Mouse (Mus musculus): ENCODE measurements around the gene Aspg.

The Aspg gene

GRCm38 (mm10) chr12:112147365-112147764, 40.9 kb downstream of the Aspg start:
- in situ Hi-C loops (cut with MboI, MseI): loop anchor here (10.0 to 25.0 kb wide), 2 partner anchors 467 to 790 kb away; partner anchors contain the start of genes Jag2 and Nudt14

- in situ Hi-C loops (cut with MboI, MseI): no loop called here
Observed at GRCm38 (mm10) chr12:112150011-112150410, 43.5 kb downstream of the Aspg start.

GRCm38 (mm10) chr12:112151244-112151979, 44.9 kb downstream of the Aspg start:
- in situ Hi-C loops (cut with MboI, MseI): no loop called here

DNA sequence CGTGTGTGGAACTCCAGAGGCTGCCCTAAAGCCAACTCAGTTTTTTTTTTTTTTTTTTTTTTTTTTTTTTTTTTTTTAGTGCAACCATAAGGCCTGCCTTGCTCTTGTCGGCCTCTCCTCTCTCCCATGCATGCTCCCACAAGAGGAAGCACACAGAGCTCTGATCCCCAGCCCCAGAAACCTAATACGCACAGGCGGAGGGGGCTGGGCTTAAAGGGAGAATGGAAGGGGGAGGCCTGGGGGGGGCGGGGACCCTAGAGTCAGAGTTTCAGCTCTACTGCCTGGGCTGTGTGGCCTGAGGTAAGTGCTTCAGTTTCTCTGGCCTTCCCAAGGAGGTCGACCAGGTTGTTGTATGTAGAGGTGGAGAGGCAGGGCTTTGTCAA, 45.5 kb downstream of the Aspg start:
- in situ Hi-C loops (cut with MboI, MseI): no loop called here

- in situ Hi-C loops (cut with MboI, MseI): no loop called here
Observed at GRCm38 (mm10) chr12:112153597-112153996, 47.1 kb downstream of the Aspg start.

DNA sequence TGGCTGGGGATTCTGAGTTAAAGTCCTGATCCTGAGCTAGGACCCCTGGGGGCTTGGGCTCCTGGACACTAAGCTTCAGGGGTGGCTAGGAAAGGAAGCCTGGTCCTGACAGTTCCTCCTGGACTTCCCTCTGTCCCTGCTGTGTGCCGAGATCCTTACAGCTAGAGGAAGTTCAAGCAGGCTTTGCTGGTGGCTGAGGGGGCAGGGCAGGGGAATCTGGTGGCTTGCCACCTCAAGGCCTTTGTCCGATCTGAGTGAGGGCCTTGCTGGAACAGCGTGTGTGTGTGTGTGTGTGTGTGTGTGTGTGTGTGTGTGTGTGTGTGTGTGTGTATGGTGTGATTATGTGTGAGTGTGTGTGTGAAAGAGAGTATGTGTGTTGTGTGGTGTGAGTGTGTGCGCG, 48.0 kb downstream of the Aspg start:
- in situ Hi-C loops (cut with MboI, MseI): no loop called here

DNA sequence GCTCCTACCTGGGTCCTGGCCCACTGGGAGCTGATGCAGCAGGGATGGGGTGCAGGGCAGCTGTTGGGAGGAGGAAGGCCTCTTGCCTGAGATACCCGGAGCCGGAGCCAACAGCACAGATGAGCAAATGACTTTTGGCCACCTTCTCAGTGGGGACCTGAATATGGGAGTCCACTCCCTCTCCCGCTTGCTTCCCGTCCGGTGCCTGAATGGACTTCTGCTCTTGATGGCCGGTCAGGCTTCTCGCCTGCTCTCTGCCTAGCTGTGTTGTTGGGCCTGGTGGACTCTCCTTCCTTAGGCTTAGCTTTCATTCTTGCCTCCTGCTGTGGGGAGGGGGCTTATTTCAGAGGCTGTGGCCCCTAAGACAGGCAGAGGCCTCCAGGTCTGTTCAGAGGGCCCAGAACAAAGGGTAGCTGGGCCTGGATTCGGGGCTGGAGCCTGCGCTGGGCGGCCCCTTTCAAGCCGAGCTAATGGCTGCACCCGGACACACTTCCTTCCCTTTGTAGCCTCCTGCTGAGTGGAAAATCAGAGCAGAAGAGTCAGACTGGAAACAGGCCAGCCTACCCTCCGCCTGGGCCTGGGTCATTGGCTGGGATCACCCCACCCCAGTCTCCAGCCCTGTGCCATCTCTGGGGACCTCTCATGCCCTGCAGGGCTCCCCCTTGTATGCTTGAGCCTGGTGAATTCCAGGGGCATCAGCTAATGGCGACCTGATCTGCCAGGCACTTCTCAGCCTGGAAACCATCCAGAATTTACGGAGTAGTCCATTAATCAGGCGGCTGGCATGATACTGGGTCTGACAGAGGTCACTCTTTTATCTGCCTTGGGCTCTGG, 49.0 kb downstream of the Aspg start:
- in situ Hi-C loops (cut with MboI, MseI): no loop called here

DNA sequence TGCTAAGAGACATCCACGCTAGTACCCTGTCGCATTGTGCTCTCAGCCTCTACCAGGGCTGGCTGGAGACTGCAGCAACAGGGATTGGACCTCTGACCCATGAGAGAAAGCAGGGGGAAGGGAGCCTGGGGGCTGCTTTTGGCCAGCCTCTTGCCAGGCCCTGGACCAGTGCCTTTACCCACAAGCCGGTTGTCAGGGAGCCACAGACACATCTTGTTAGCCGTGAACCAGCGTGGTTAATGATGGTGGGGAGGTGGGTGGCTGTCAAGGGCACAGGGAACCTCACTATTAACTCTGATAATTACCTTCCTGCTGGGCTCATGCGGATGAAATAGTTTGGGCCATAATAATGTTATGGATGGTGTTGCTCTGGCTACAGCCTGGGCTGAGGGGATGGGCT, 50.3 kb downstream of the Aspg start:
- in situ Hi-C loops (cut with MboI, MseI): no loop called here

DNA sequence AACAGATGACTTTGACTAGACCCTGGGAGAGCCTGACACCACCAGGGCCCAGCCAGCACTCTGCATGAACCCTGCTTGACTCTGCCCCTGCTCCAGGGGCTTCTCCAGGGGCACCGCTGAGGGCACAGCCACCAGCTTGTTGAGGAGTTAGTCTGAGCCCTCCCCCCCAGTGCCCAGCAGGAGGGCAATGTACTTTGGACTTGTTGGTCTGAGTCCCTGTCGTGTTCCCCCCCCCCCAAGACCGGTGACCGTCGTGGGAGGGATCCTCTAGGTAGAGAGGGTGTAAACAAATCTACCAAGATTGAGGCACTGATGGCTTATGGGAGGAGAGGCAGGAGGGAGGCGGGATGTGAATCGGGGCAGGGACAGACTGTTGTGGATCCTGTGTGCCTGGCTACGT, 51.8 kb downstream of the Aspg start:
- in situ Hi-C loops (cut with MboI, MseI): no loop called here

DNA sequence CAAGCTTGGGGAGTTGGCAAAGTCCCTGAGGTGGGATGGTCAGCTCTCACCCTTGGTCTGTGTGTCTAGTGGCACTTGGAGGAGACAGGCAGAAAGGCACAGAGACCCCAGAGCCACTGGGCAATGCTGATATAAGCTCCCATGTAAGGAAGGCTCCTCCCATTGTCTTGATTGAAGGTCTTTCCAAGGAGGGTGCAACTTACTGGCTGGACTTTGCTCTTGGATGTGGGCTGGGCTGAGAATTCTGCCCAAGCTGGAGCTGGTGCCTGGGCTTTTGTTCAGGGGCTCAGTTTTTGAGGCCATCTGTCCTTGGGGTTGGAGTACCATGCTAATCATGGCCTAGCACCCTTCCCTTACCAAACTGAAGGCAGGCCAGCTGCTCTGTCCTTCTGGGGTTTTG, 52.3 kb downstream of the Aspg start:
- in situ Hi-C loops (cut with MboI, MseI): no loop called here

DNA sequence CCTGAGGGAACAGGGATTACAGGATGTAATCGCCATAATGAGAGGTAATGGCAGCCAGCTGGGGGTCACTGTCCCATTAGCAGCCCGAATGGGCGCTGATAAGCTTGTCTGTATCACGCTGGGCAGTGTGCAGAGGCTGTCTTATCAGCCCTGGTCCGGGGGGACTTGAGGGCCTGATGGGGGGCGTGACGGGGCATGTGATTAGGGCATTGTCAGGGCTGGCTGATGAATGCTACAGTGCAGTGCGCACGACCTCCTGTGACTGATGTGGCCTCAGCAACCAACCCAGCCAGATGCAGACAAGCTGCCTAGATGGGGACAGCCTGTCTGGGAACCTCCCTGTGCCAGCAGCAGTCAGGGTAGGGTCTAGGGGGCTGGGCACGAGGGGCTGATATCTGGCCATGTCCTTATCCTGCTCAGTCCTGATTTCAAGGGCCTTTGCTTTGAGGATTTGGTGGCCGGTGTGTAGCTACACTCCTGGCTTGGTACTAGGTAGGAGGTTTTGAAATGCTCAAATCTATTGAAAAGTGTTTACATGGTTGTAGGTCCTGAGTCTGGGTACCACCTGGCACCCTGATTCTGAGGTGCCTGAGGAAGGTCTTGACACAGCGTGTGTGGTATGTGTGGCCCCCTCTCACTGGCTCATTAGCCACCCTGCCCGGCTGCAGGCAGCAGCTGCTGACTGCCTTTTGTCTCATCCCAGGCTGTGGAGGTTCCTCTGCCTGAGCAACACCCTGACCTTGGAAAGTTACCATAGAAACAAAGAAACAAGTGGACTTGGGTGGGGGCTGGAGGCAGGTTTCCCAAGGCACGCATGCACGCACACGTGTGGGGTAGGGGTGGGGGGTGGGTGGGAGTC, 57.7 kb downstream of the Aspg start:
- in situ Hi-C loops (cut with MboI, MseI): no loop called here

GRCm38 (mm10) chr12:112164840-112165219, 58.4 kb downstream of the Aspg start:
- in situ Hi-C loops (cut with MboI, MseI): no loop called here

- in situ Hi-C loops (cut with MboI, MseI): no loop called here
Observed at GRCm38 (mm10) chr12:112169240-112169639, 62.8 kb downstream of the Aspg start.

DNA sequence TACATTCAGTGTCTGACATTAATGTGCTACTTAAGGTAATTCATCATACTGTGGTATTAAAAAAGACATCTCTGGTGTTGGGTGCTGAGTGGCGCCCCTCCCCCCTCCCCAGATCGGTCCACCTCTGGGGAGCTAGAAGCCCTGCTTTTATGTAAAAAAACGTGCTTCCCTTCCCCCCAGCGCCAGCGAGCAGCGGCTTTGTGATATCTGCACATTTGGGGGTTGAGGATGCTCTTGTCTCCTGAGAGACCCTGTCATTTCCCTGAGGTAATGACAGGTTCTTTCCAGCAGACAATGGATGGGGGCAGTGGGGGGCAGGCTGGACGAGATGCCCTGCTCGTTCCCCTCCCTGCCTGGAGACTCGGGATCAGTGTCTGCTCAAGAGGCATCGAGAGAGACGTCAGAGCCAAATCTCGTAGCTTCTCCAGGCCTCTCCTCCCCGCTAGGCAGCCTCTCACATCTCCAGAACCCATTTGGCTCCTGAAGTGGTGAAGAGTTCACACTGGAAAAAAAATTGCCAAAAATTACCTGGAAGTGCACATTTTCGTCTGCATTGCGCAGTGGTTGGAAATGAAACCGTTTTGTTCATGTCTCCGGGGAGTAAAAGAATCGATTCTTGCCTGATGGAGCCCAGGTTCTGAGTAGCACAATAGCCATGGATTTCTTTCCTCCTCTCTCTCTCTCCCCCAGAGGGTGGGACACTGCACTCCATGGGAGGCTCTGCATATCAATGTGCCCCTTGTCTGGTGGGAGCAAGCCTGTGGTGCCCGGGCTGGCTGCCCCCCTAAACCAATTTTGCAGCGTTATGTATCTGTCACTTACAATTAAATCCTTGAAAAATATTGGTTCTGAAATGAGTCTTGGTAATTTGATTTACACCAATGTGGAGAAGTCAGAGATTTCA, 64.4 kb downstream of the Aspg start:
- in situ Hi-C loops (cut with MboI, MseI): no loop called here

DNA sequence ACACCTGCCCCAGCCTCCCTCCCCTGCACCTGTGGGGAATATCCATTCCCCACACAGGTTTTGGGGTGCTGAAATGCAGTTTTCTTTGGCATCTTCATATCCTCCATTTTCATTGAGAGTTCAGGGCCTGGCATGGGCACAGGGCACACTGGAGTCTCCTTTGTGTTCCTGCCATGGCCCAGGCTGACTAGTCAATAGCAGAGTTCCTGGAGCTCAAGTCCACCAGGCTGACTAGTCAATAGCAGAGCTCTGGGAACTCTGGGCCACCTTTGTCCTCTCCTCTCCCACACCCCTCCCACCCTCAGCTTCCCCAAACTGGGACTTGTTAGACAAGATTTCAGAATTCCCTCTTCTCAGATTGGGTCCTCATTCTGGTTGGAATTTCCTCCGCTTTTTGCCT, 65.2 kb downstream of the Aspg start:
- in situ Hi-C loops (cut with MboI, MseI): no loop called here

GRCm38 (mm10) chr12:112172214-112172613, 65.7 kb downstream of the Aspg start:
- in situ Hi-C loops (cut with MboI, MseI): no loop called here
